8 mouse cellular contexts compared by ENCODE assay signal in genomic region chr1:158960549-158960948, GRCm38 (mm10). TPM values are rescaled to one million over a fixed set of nuclear protein-coding genes. Genes with fewer than 3 reads are reported as not detected.
DNase-seq lines count a peak whose midpoint lies in the region; ATAC-seq and TF ChIP-seq lines count a peak whose summit lies in the region.
"Had no signal": no experiment of that assay in that cellular context is flagged by ENCODE, and none has a peak within 500 bp of the region (broad histone marks: within the 10 kb centered on the region; RNA-seq: fewer than 3 reads in every experiment).

No protein-coding gene starts in this region.

- H3K9ac ChIP-seq in lung, embryonic 14.5 days: no peak overlapping the region
- peak overlapping the region; percentile 21; the same call in 1 of the 2 replicates for H3K9ac ChIP-seq in forebrain, embryonic 14.5 days (ENCODE audit: low read length)
- H3K9ac ChIP-seq in limb, embryonic 12.5 days (replicated peaks): no peak overlapping the region
- H3K9ac ChIP-seq in stomach, embryonic 16.5 days (ENCODE audit: low read length): no peak overlapping the region

- peak overlapping the region; percentile 44 for H3K4me2 ChIP-seq in lung, embryonic 14.5 days
- peak overlapping the region; percentile 43 for H3K4me2 ChIP-seq in forebrain, embryonic 14.5 days (ENCODE audit: low read length)
- H3K4me2 ChIP-seq in limb, embryonic 12.5 days: peak overlapping the region; percentile 45
- peak overlapping the region; percentile 21; the same call in 1 of the 2 replicates for H3K4me2 ChIP-seq in stomach, embryonic 16.5 days (ENCODE audit: low read depth, low read length)

- H3K36me3 ChIP-seq in lung, embryonic 14.5 days (ENCODE audit: insufficient read depth): no peaks in the 10 kb centered on the region
- H3K36me3 ChIP-seq in forebrain, embryonic 14.5 days (ENCODE audit: control insufficient read depth, insufficient read depth, low read length): no peaks in the 10 kb centered on the region
- no peaks in the 10 kb centered on the region for H3K36me3 ChIP-seq in limb, embryonic 12.5 days
- H3K36me3 ChIP-seq in stomach, embryonic 16.5 days (ENCODE audit: control insufficient read depth, insufficient read depth, low read length): no peaks in the 10 kb centered on the region

- H3K9me3 ChIP-seq in lung, embryonic 14.5 days (ENCODE audit: low read depth, low read length): no peaks in the 10 kb centered on the region
- no peaks in the 10 kb centered on the region for H3K9me3 ChIP-seq in forebrain, embryonic 14.5 days (replicated peaks; ENCODE audit: control insufficient read depth, low read length)
- no peaks in the 10 kb centered on the region for H3K9me3 ChIP-seq in limb, embryonic 12.5 days
- no peaks in the 10 kb centered on the region for H3K9me3 ChIP-seq in stomach, embryonic 16.5 days (replicated peaks; ENCODE audit: control insufficient read depth, low read length)

- H3K27ac ChIP-seq in lung, embryonic 14.5 days (ENCODE audit: low read depth): no peak overlapping the region
- H3K27ac ChIP-seq in forebrain, embryonic 14.5 days (ENCODE audit: low read depth, low read length): peak overlapping the region; percentile 48; the same call in 1 of the 2 replicates
- H3K27ac ChIP-seq in limb, embryonic 12.5 days: no peak overlapping the region
- H3K27ac ChIP-seq in stomach, embryonic 16.5 days (ENCODE audit: low read length): no peak overlapping the region

- H3K27me3 ChIP-seq in lung, embryonic 14.5 days (ENCODE audit: insufficient read depth, low read length): no peaks in the 10 kb centered on the region
- no peaks in the 10 kb centered on the region for H3K27me3 ChIP-seq in forebrain, embryonic 14.5 days (replicated peaks; ENCODE audit: control insufficient read depth, insufficient read depth, low read length)
- peaks cover 6% of the 10 kb centered on the region; the same call in 1 of the 2 replicates for H3K27me3 ChIP-seq in limb, embryonic 12.5 days
- H3K27me3 ChIP-seq in stomach, embryonic 16.5 days (ENCODE audit: control insufficient read depth, insufficient read depth, low read length): no peaks in the 10 kb centered on the region

- peak overlapping the region; percentile 9; the same call in 1 of the 2 replicates for H3K4me3 ChIP-seq in lung, embryonic 14.5 days (ENCODE audit: low read depth, low read length)
- 0 out of 2 replicates have a peak overlapping the region, but pooled peaks have one; percentile 8 for H3K4me3 ChIP-seq in forebrain, embryonic 14.5 days (ENCODE audit: low read depth, low read length)
- H3K4me3 ChIP-seq in limb, embryonic 12.5 days (replicated peaks): peak overlapping the region; percentile 17; the same call in 1 of the 2 replicates
- H3K4me3 ChIP-seq in stomach, embryonic 16.5 days (replicated peaks; ENCODE audit: low read length): no peak overlapping the region

- DNase-seq in lung, embryonic 14.5 days: no peak
- no peak for DNase-seq in lung, postnatal 25 days (ENCODE audit: low spot score)
- DNase-seq in forebrain, embryonic 14.5 days (ENCODE audit: low spot score): peak; percentile 52
- no peak for DNase-seq in left cerebral cortex, adult 11 months (ENCODE audit: low spot score)
- no peak for DNase-seq in adrenal gland, adult (ENCODE audit: inconsistent age in 2 of 2, low spot score in 1 of 2)
- DNase-seq: adrenal gland, postnatal 36 days had no signal

- ATAC-seq in lung, embryonic 14.5 days (ENCODE audit: insufficient read depth): peak; percentile 39; the same call in 1 of the 2 replicates
- ATAC-seq in forebrain, embryonic 14.5 days: peak; percentile 79
- ATAC-seq in limb, embryonic 12.5 days (ENCODE audit: insufficient number of reproducible peaks, insufficient read depth, low FRiP score, low TSS enrichment, low read depth): no peak
- no peak for ATAC-seq in stomach, embryonic 16.5 days (ENCODE audit: insufficient read depth, low FRiP score)

- TF ChIP-seq CTCF in lung, embryonic 14.5 days (IDR thresholded peaks at IDR 0.05; ENCODE audit: low read depth): no peak

- 10% methylated on average over 8 of the region's 8 CpGs for WGBS in lung, embryonic 14.5 days
- WGBS in forebrain, embryonic 14.5 days: 7% methylated on average over 8 of the region's 8 CpGs
- 30% methylated on average over 8 of the region's 8 CpGs for WGBS in limb, embryonic 12.5 days
- 24% methylated on average over 8 of the region's 8 CpGs for WGBS in stomach, embryonic 16.5 days

- no peaks in the 10 kb centered on the region for H3K4me1 ChIP-seq in lung, embryonic 14.5 days (ENCODE audit: insufficient read depth)
- H3K4me1 ChIP-seq in forebrain, embryonic 14.5 days (ENCODE audit: control insufficient read depth, insufficient read depth, low read length): peaks cover 14% of the 10 kb centered on the region
- peaks cover 29% of the 10 kb centered on the region for H3K4me1 ChIP-seq in limb, embryonic 12.5 days (replicated peaks)
- H3K4me1 ChIP-seq in stomach, embryonic 16.5 days (ENCODE audit: control insufficient read depth, insufficient read depth, low read length): peaks cover 6% of the 10 kb centered on the region; the same call in 1 of the 2 replicates

RNA-seq across cellular contexts. Expression of gene Pappa2, which starts 19.7 kb away (rescaled TPM):
- 2.1 and 2.7 TPM in 2 replicates for polyA plus RNA-seq in lung, embryonic 14.5 days (2014; fragmentation: Nextera tagmentation; extraction: Ambion mirVana)
- polyA plus RNA-seq in forebrain, embryonic 14.5 days (2014; fragmentation: Nextera tagmentation; extraction: Ambion mirVana): 1.2 and 2.3 TPM in 2 replicates
- 0.88 and 1.8 TPM in 2 replicates for polyA plus RNA-seq in limb, embryonic 12.5 days (2016; fragmentation: Nextera tagmentation; extraction: Ambion mirVana)
- 1.1 and 1.8 TPM in 2 replicates for polyA plus RNA-seq in stomach, embryonic 16.5 days (2015; fragmentation: Nextera tagmentation; extraction: Ambion mirVana)

Comparison
In these comparisons a context has a peak if more than half of its experiments do, and no peak if none do; other contexts are left out.
1. ATAC-seq: peak in lung, embryonic 14.5 days (single experiment) and forebrain, embryonic 14.5 days (single experiment); none in limb, embryonic 12.5 days (single experiment) and stomach, embryonic 16.5 days (single experiment).
2. Peak in every context shown above with its lines, with median percentiles within 50 percentile points of each other: H3K4me2 ChIP-seq.